Mouse (Mus musculus): ENCODE measurements around the gene Smarca1.

Gene Smarca1

DNA sequence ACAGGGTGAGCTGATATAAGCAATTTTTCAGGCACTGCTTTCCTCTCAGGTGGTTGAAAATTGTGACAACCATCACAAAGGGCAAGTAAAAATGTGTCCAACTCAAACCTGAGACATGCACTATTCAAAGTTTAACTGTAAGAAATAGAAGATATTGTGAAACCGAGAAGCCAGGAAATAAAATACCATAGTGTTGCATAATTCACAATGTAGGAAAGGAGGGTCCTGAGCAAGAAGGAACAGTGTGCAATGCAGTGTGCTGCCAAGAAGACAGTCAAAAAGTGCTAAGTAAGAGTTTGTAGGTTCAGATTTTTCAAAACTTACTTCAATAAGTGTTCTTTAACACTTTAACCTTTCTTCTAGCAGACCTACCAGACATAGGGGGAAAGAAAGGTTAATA lies 128.3 kb downstream of the Smarca1 start:
- DNase-seq (ENCODE audit: low spot score in 2 of 2), result no peak

DNA sequence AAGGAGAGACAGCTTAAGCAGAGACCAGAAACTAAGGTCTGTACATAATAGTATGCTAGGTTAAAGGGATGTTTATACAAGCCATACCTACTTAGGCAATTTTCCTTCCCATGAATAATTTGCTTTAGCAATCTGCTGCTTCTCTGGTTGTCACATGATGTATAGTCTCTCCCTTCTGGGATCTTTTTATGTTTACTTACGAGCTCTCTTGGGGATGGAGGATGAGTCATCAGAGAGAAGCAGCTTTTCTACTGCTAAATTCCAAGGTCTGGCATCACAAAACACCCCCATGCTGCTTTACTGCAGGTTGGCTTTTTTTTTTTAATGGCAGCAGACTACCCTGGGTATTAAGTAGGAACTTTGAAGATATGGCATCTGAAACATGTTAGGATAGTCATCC lies 132.6 kb downstream of the Smarca1 start:
- DNase-seq (ENCODE audit: low spot score in 2 of 2), result no peak
